Mouse (Mus musculus) layer of hippocampus, adult 11-12 months (tissue): ENCODE data around the gene Skap2.
A peak's percentile ranks its signal among the peaks of the same experiment; 100 is the strongest.

Source experiments
- DNase-seq: peaks from one replicate; pipeline ENCODE4 v3.0.0; 2022; ENCODE audit warnings: low spot score

Skap2 gene

DNA sequence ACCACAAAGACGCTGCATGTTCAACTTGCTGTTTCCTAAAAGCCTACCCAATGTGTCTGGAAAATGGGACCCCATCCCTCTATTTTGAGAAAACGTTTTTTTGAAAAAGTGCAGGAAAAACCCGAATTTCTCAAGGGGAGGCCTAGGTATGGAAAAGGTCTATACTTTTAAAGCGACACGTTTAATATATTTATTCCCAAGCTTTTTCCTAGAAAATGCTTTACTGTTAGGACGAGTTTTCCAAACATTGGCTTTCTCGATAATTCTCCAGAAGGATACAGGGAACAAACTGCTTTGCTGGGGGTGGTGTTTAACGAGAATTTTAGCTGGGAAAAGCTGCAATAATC lies 6.8 kb downstream of the Skap2 start:
- no peak for DNase-seq

DNA sequence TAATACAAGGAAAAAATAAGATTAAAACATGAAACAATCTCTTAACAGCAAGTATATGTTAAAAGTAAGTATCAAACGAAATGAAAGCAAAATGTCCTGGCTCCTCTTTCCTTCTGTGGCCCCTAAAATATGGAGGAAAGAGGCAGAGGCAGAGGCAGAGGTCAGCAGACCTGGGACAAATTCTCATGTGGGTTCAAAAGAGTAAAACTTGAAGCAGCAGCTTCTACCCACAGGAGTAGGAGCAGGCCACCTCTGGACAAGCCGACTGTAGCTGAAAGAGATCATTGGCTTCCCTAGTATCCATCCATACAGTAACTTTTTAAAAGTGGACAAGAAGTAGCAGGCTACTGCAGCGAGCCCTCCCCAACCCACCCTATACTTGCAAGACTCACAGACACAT lies 7.4 kb downstream of the Skap2 start:
- no peak for DNase-seq

DNA sequence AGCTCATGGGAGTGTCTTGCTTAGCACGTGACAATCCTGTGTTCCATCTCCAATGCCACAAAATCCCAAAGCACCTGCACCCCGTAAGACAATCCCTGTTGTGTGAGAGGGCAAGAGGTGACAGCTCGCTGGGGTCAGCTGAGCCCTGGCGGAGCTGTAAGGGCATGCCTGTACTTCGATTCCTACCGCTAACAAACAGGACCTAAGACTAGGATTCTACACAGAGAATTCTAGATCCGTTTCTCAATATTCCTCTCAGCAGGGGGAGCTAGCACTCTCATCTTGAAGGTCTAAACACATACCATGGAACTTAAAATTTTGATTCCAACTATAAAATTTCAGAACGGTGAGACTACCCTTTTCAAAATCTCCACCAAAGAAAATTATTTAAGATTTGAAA lies 9.7 kb downstream of the Skap2 start:
- DNase-seq = peak; percentile 35

DNA sequence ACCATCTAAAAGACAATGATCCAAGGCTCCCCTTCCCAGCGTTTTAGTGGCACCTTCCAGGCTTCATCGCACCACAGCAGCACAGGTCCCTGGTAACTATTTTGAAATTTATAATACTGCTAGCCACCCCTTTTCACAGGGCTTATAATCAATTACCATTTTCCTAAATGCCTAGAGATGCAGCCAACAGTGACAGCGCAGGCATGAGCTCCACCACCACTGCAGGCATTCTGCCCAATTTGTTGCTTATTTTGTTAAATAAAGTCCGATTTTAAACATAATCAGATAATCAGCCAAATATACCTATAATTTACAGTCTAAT lies 13.2 kb downstream of the Skap2 start:
- DNase-seq = no peak

DNA sequence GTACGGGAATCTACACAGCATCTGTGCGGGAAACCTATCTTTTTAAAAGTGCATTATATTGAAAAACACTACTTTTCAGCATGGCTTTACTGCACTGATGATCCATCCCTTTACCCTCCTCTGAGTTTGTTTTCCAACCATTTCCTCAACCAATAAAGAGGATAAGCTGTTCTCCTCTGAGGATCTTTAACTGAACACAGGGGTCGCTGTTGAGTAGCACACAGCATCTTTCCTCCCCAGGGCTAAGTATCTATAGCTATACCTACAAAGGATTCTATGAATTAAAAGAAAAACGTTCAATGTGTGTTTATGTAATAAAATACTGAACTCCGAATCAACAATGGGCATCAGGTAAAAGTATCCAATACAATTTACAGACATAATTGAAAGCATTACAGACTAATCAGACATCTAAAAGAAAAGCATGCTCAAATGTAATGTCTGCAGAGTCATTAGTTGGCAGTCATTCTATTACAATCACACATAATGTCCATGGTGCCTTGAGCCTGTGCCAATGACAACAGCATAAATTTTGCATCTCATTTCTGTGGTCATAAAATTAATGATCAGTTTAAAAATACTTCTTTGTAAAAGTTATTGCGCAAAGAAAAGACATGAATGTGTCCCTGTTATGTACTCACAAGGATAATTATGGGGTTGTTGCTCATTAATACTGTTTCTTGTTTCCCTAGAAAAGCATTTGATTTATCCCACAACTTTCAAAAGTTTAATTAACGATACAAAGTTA lies 13.8 kb downstream of the Skap2 start:
- no peak for DNase-seq

DNA sequence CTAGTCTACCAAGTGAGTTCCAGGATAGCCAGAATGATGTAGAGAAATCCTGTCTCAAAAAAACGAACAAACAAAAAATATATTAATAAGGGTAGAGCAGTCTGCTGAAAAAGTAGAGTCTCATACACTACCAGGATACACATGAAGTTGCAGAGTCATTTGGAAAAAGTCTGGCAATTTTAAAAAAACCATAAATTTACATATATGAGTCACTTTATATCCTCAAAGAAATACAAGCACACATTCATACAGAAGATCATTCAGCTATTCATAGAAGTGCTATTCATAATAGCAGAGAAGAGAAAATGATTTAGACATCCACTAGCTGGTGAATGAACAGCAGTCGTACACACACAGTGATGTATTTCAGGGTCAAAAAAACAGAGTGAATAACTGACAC lies 24.4 kb downstream of the Skap2 start:
- DNase-seq = no peak

DNA sequence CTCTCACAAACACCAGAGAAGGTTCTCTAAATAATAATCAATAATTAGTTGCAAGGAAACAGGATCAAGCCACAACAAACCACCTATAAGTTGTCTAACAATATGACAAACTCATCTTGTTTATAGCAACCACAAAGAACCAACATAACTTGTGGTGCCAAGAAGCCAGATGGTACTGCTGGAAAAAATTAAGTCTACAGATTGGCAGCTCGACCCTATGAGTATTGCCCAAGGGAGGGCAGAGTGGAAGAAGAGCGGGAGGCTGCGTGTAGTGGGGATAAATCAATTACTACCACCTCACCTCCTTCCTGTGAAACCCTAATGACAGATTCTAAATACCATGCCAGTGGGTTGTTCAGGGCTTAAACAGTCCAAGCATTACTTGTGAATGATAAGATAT lies 34.7 kb downstream of the Skap2 start:
- DNase-seq = no peak

DNA sequence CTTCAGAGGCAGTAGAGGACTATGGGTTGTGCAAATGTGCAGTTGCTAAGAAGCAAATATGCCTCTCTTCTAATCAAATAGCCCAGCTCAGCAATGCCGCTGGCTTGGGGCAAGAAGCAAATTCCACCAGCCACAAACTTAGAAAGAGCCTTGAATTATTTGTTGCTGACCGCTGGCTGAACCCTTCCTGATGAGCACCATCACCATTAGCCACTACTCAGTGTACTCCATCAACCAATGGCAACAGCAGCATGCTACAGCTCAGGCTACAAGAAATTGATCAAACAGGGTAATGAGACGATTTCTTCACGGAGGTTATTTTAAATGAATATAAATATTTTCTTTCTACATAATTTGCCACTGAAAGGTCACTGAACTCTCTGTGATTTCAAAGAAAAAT lies 36.6 kb downstream of the Skap2 start:
- DNase-seq = no peak

DNA sequence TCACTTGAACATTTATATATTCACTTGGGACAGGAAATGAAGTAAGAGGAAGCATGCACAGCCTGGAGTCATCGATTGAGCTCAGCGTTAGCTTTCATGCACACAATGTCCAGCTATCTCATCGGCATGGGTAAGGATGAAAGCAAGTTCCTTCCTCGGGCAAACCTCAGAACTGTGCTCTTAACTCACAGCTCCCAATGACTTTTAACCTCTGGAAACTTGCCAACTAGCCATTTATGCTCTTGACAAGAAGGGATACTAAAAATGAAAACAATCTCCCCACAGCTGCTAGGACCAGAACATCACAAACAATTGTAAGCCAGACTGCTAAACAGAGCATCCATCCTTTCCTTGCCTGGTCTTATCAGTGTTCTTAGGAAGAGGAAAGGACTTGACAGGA lies 53.4 kb downstream of the Skap2 start:
- DNase-seq = no peak

DNA sequence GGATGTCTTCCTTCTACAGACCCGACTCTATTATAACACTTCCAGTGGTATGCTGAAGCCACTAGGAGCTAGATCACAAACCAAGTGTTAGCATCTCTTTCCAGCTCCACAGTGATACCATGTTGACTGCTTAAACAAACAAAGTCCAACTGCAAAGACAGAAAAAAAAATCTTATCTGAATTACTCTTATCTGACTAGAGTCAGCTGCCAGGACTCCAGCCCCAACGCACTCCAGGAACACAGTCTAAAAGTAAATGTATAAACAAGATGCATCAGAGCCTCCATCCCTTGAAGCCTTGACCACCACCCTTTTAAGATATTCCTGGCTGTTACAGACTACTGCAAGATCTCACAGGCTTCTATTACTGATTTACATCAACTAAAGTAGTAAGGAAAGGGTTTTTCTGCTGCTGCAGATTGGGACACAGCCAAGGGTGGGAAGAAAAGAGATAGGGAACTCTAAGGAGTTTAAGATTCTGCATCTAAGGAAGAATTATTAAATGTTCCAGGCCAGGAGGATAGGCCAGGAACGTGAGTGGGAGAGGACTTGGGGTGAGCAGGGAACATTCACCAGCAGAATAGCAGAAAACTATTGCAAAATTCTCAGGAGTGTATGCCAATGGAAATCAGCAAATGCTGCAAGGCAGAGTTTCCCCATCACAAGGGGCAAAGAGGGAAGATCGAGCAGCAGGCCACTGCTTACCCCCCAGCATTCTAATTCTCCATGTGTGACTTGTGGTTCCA lies 56.1 kb downstream of the Skap2 start:
- DNase-seq = no peak

DNA sequence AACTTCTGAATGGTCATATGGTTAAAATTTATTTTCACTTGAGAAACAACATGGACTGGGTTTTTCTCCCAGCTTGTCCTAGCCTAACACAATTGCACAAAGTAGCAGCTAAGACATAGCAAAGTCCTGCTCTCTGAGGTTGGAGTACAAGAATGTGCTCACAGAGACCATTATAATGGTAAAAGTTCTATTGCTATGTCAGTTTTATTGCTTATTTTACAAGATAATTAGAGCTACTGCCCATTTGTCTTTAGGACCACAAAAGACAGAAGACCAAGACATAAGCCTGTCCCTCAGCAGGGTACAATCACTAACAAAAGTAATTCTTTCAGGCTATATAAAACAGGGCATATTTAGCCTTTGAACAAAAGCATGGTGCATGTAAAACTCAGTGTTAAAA lies 64.7 kb downstream of the Skap2 start:
- DNase-seq = no peak

DNA sequence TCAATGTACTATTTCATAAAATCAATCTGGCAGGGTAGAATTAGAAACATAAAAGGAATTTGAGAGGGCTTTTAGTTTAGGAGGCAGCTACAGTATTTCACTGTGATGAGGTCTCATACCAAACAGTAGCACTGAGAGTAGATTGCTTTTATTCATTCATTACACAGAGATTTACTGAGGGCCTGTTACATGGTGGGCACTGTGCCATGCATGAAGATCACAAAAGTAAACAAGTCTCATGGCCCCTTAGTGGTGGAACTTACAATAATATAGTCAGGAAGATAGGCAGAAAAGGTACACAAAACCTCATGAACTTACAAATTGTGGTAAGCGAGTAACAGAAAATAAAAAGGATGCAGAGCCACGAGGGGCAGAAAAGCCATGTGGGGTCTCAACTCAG lies 67.4 kb downstream of the Skap2 start:
- no peak for DNase-seq

DNA sequence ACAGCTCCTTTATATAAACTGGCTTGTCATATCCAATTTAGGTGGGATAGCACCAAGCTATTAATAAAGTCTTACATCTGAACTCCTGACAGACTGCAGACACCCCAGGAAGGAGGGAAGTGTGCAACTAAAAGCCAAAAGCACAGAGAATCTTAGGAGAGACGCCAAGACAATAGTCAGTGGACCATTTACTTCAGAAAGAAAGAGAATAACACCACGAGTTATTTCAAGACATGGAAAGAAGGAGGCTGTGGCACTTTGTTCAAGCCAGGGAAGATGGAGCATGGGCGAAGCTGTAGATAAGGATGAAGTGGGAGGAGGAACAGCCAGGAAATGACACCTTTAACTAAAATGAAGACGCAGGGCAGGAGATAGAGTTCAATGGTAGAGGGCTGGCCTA lies 78.4 kb downstream of the Skap2 start:
- DNase-seq = no peak

DNA sequence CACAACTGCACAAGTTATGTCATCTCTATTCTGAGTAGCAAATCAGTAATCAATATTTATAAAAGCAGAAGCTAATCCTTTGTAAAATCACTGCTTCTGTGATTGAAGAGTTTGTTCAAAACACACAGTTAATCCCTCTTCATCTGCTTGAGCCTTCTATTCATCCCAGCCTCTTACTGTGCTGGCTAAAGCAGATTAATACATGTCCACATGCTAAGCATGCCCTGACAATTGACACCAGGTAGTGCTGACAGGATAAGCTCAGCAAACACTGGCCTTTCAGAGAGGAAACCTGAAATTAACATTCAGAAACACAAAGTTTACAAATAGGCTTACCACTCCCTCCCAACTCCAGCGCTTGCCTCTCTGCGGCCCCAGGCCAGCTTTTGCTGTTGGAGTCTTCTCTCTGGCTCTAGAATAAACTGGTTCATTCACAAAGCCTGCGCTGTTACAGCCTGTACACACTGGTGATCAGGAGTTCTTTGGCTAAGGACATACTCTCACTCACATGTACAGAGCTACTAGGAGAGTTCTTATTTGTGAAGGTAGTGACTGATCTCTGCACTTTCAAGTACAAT lies 79.2 kb downstream of the Skap2 start:
- no peak for DNase-seq

DNA sequence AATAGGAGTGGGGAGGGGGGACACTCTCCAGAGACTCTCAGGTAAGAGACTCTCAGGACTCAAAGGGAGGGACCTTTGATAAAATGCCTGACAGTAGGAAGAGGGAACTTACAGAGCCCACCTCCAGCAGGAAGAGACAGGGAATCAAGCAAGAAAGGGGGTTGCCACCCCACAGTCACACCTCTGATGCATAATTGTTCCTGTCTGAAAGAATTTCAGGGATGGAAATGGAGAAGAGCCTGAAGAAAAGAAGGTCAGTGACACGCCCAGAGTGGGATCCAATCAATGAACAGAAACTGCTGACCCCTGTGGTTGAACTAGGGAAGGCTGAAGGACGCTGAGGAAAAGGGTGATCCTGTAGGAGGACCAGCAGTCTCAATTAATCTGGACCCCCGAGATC lies 85.2 kb downstream of the Skap2 start:
- no peak for DNase-seq

DNA sequence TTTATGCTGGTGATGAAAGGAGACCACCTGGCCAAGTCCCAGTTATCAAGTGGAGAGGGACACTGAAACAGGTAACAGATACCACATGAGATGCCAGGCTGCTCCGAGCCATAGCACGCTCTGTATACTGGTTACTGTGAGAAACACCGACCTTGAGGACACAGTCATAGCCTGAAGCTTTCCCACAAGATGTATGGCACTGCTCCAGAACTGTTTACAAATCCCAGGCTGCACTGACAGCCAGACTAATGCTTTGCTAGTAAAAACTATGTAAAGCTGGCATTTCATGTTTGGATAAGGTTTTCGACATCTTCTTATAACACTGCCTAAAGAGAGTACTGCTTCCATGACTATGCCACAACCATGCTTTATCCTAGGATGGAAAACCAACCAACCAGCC lies 90.5 kb downstream of the Skap2 start:
- DNase-seq = no peak

DNA sequence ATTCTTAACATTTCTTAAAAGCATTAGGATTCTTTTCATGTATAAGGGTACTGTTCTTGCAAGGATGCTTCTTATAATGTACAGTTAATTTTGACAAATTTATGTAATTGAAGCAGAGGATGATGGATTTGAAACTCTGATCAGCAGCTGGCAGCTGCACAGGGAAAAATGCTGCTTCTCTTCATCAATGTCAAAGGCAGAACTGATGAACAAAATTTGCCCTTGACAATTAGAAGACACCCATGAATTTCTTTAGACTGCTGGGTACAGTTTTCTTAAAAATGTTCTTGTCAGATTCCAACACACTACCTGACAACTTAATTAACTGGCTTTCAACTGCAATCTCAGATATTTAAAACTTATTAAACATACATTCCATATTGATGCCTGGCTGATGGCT lies 103.9 kb downstream of the Skap2 start:
- DNase-seq = no peak

DNA sequence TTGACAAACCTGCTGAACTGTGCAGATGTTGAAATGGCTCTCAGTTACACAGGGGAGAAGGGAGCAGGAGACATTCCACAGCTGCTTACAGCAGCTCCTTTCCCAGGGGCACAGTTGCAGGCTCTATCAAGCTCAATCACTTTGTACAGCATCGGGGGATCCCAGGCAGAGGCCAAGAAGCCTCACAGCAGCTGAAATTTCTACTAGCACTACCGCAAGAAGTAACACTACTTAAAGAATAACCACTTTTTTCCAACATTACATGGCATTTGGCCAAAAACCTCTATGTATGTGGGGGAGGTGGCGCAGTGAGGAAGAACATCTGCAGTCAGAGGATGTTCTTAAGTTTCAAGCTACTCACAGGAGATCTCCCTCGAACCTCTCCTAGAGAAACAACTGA lies 106.7 kb downstream of the Skap2 start:
- no peak for DNase-seq

DNA sequence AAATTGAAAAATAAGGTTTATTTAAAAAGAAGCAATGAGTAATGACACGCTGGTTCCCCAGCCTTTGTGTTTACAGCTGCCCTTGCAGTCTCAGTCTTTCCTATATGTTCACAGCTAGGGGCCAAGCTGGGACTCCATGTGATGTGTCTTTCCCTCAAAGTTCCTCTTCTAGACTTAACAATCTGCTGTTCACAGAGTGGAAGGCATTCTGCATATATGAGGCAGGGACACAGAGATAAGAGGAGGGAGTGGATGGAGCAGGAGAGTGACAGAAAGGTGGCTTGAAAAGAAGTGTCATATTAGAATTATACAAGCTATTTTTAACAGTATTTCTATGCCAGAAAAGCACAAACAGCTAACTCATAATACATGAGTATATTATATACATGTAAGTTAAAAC lies 110.8 kb downstream of the Skap2 start:
- DNase-seq = no peak

DNA sequence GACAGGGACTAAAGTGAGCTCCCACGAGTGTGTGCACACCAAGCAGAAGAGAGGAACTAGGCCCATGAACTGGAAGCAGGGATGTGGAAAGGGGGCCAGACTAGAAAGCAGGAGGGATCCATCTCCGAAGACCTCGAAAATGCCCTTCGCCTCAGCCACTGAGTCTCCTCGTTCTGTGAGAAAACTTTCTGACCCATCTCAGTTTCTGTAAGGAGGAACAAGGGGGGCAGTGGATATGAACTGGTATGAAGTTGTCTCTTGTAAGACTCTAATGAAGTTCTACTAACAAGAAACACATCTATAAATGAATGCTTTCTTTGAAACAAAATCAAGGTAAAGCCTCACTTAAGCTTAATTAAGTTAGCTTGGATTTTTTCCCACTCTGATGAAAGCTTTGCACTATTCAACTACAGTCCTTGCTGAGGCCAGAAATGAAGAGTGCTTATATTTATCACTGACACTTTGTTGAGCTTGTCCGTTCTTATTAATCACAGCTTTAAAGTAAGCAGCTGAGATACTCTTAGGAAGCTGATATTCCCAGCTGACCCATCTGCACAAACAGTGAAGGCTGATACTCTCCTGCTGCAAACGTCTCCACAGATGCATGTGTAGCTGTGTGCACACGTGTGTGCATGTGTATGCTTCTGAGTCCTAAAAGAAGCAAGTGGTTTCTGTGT lies 113.9 kb downstream of the Skap2 start:
- DNase-seq = no peak

DNA sequence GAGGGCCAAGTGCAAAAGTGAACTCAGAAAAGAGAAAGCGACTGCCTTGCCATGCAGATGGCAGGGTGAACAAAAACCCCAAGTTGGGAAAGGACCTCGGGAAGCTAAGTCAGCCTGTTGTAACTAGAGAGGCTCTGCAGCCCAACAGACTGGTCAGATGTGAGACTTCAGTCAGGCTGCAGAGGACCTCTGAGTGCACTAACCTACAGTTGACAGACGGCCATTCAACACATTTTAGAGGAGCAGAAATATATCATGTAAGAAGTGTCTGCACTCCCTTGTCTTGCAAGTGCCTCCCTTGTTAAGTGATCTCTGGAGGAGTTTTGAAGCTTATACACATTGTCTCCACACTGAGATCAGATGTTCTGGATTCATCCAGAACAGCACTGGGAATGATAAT lies 116.6 kb downstream of the Skap2 start:
- DNase-seq = no peak

DNA sequence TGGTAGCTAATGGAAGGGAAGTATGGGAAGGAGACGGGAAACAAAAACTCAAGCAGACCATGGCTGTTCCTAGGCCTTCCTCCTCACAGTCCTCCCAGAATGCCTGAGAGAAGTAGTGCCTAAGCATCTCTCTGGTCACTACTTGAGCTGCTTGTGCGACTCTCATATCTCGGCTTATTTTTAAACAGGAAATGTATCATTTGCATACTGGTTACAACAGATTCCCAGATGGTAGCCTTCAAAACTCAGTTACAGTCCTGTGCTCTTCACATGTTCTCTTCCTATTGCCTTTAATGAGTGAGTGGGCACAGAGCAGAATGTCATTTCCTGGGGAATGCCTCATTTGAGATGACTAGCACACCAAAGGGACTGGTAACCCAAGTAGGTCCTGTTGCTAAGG lies 117.6 kb downstream of the Skap2 start:
- DNase-seq = no peak

DNA sequence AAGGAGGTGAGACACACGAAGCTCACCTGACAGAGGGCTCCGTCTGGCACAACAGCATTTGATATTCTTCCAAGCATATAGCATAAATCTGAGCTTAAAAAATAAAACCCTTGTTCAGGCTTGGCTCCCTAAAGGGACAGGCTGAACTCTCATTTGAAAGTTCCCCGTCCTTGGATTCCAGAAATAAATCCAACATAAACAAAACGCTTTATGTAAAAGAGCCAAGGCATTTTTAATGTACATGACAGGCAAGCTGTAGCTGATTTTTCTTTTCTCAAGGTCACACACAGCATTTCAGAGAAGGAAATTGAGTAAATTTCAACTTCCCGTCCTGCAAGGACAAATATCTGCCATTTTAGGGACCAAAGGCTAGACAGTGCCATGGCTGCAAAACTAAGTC lies 122.0 kb downstream of the Skap2 start:
- DNase-seq = no peak
